Mouse (Mus musculus): ENCODE measurements at regions not wholly inside any gene's neighbourhood (a gene's known extent, or its start where the extent isn't known, plus 50 kb on each side); places are given as distances from the start of the nearest gene placed in this dataset.

DNA sequence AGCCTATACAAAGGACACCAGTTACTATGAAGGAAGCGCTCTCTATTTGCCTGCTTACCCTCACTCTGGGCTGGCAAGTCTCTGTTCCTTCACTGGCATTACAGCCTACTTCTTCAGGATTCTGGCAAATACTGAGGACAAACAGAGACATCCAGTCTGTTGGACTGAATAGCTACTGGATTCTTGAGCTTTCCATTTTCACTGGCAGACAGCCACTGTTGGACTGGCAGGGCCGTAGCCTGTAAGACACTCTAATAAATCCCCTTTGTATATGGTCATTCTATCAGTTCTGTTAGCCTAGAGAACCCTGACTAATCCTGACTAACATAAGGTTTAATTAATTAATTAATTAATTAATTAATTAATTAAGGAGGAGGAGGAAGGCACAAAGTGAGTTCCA, 72.4 kb upstream of the Dhrs4 start:
- DNase-seq (ENCODE audit: low spot score in 2 of 2) = no peak

All from natural killer cell, adult 2 months (primary cell).